Mouse (Mus musculus) layer of hippocampus, adult 9-10 months (tissue): Measurements from ENCODE around the gene Pax1.

ENCODE experiments used
- DNase-seq: peaks from one replicate; pipeline ENCODE4 v3.0.0; 2022; ENCODE audit warnings: low spot score

Gene Pax1

DNA sequence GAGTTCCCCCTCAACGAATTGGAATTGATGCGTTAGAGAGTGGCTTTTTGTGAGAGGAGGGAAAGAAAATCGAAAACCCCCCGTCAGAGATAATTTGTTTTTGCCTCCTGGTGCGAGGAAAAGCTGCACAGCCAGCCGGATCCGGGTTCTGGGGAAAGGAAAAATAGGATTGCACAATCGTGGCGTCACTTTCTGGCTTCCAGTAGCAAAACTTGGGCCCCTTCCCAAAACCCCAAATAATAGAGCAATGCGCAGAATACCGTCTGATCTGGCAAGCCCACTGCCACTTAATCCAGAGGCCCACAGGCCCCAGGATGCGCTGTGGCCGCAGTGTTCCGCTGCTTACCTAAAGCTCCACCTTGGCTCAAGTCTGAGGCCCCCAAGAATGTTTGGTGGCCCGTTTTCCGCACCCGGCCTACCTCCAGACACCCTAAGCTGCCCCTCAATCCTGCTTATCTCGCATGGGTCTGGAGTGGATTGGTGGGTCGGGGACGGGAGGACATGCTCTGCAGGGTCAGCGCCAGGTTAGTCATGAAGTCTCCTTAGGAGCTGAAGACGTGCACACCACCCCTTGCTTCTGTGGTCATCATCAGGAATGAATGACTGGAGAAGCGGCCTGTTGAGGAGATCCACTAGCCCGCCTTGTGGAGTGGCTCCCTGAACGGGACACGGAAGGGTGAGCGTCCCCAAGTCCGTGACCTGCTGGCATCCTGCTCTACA lies 11.4 kb downstream of the Pax1 start:
- DNase-seq, result no peak

DNA sequence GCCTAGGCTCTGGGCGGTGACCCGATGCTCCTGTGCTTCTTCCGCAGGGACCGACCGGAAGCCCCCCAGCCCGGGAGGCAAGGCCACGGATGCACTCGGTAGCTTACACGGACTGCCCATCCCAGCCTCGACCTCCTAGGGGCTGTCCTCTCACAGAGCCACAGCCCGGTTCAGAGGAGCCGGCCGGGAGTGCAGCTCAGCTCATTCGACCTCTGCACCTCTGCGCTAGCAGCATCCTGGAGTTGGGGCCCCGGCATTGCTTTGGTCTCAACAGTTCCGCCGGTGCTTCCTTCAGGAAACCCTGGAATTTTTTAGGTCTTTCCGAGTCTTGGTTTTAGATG lies 11.9 kb downstream of the Pax1 start:
- no peak for DNase-seq

DNA sequence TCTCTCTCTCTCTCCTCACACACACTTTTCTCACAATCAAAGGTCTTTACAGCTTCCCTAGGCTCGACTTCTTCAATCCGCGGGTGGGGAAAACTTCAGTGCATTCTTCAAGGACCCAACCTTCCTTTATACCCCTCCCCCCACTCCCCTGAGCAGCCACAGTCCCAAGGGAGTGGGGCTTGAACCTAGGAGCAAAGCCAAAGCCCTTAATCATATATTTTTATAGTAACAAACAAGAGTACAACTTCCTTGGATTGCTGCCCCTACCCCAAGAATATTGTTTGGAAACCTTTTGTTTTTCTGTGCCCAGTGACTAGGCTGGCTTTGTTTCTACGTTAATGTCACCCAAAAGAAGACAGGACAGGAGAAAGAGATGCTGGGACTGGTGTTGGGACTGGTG lies 12.5 kb downstream of the Pax1 start:
- no peak for DNase-seq

DNA sequence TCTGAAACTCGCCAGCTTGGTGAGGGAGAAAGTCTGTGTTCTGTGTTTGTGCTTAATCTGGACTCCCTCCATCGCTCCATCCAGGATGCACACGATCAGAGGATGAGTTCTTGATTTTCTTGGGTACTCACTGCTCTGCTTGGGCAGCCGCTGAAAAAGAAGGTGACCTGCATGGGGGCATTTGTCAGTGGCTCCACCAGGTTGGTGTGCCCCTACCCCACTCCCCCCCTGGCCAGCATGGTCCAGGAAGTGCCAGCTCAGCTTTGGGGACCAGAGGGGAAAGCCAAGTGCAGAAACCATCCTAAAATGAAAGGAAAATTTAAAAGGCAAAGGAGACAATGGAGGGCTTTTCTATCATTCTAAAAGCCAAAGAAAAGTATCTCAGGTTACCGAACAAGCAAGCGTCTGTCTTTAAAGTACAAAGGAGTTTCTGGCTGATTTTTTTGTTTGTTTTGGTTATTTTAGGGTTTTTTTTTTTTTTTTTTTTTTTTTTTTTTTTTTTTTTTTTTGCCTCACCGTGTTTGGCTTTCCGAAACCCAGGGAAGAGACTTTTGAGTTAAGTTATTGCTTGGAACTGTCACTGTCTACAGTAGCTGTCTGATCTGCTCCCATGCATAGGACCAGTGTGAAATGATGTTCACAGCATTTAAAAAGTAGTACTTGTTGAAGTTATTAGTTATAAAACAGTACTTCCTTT lies 13.4 kb downstream of the Pax1 start:
- DNase-seq, result no peak

DNA sequence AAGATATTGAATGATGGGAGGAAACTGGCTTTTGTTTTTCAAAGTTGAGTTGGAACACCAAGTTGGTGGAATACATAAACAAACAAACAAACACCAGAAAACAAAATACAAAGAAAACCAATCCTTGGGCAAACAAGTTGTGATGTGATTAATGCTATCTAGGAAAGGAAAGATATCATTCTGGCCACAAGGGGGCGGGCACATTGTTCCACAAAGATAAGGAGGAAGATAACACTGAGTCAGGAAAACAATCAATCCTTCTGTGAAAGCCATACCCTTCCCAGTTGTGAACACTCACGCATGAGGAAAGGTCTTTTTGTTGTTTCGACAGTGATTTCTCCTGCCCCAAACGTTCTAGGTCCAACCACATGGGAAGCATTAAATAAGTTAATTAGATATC lies 17.2 kb downstream of the Pax1 start:
- DNase-seq, result peak; percentile 58

DNA sequence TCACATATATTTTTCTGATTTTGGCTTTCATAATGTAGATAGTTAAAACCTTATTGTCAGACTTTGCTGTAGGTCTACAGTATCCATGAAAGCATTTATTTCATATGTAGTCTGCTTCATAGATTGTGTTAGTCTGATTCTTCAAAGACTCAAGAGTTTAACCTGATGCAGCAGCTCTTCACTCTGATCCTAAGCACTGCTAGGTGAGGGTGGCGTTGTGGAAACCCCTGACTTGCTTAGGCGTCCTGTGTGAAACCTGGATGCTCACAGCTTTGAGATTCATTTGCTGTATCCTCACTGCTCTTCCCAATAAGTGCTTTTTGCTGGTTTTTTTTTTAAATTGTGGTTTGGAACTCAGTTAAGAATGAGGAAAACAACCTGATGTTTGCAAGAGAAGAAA lies 21.6 kb downstream of the Pax1 start:
- DNase-seq, result no peak

DNA sequence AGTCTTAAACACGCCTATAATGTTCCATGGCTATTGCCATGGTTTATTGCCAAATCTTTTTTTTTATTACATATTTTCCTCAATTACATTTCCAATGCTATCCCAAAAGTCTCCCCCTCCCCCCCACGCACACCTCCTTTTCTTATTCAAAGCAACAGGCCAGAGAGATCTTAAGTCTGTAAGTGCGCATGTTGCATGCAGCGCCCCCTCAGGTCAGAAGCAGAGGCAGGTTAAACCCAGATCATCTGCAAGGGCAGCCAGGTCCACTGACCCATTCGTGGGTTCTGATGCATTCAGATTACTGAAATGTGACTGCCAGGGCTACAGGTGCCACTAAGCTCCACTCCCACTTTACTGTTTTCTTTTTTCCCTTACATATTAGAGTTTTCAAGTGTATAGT lies 25.2 kb downstream of the Pax1 start:
- no peak for DNase-seq

DNA sequence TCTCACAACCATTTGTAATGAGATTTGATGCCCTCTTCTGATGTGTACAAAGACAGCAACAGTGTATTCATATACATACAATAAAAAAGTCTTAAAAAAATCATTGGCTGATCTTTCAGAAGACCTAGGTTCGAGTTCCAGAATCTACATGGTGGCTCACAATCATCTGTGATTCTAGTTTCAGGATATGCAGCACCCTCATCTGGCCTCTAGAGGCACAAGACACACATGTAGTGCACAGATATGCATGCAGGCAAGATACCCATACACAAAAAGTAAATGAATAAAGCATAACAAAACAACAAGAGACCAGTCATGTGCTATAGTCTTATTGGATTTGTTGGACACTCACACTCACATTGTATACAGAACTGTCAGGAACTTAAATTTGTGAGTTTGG lies 47.6 kb downstream of the Pax1 start:
- DNase-seq, result no peak

DNA sequence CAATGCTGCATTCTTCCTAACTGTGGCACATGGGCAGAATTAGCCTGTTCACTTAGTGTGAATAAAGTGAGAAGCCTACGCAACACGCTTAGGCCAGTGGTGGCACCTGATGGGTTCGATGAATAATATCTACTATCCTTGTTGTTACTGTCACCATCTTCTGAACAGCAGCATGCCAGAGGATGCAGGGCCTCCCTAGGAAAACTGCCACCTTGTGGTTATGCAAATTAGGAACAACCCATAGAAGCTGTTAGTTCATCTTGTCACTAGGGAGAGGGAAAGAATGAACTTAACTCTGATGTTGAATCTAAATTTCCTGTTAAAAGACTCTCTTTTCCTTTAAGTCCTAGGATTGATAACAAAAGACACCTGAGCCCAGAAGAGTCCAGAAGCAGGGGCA lies 53.3 kb downstream of the Pax1 start:
- no peak for DNase-seq

DNA sequence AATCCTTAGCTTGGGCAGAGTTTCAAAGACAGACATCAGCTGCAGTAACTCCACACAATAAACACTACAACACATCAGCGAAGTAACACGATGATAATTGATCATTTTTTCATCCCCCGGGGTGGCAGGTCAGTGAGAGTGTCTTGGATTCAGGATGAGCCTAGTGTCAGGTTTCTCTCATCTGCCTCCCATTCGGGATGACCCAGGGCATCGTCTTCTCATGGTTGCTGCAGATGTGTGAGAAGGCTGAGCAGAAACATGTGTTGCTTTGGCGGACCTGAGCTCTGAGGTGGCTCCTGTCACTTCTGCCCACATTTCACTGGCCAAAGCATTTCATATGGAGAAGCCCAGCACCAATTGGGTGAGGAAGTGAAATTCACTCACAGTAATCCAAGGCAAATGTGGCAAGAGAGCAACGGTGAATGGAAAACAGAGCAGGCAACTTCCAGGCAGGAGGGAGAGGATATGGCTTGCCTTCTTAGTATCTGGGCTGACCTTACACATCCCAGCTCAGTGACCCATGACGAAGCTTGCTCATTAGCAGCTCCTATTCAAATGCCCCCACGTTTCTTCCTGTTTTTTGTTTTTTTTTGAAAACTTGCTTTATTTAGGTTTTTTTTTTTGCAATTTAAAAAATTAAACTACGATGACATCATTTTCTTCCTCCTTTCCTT lies 63.0 kb downstream of the Pax1 start:
- DNase-seq, result no peak

DNA sequence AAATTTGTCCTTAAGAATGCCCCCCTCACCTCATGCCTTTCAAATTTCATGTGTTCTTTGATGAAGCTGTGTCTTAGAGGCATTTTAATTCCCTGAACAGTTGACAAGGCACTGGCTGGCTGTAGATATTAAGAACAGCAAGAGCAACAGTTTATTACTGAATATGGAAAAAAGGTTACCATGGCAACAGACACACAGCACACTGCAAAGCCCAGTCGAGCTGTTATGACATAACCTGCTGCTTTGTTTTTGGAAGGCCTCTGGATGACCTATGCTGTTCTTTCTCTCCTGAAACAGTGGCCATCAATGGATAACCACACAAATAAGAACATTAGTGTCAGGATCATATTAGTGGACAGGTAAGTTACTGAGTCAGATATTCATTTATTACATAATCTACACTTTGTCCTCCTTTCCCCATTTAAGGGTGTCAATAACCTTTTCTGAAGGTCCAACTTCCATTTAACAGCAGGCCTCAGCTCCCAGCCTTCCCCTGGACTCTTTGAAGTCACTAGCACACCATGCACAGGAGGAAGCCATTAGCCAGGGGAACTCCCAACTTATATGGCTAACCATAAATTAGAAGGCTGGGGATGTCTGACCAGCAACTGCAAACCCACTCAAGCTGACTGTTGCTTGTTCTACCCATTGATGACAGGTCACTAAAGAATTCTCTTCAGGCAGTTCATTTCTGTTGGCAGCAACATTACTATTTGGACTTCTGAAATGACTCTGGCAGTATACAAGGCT lies 68.1 kb downstream of the Pax1 start:
- no peak for DNase-seq

DNA sequence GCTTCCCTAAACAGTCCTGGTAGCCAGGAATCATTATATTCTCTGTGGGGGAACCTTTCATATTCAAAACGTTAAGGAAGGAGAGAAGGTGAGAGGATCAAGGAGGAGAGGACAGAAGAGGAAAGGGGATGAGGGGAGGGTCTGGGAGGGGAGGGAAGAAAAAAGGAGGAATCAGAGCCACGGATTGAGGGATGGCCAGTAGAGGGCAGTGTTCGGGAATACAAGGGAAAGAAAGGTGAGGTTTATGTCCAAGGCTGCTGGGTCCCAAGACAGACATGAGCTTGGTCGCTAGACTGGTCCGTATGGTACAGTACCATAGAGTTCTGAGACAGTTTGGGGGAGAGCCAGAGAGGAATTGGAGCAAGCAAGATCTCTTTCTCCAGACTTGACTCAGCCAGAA lies 71.4 kb downstream of the Pax1 start:
- DNase-seq, result no peak
